Mouse (Mus musculus): Measurements from ENCODE around the gene Smg6. TPM values are rescaled to one million over a fixed set of nuclear protein-coding genes. Genes with fewer than 3 reads are reported as not detected.

Smg6 gene
- total RNA-seq, 2 experiments from 2014 or later: 24.1 to 25.3 TPM

DNA sequence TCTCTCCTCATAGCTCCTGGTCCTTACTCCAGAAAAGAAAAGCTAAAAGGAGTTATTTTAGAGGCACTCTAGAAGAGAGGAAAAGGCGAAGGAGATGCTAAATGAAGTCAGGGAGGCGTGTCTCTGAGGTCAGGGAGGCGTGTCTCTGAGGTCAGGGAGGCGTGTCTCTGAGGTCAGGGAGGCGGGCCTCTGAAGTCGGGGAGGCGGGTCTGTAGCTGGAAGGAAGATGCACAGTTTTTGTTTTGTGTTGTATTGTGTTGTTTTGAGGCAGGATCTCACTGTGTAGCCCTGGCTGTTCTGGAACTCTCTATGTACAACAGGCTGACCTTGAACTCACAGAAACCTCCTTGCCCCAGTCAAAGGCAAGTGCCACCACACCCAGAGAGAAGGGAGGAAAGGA is 272.3 kb downstream of the Smg6 start:
- intact Hi-C loops (cut with DNase I): no loop called here
- DNase-seq: no peak

DNA sequence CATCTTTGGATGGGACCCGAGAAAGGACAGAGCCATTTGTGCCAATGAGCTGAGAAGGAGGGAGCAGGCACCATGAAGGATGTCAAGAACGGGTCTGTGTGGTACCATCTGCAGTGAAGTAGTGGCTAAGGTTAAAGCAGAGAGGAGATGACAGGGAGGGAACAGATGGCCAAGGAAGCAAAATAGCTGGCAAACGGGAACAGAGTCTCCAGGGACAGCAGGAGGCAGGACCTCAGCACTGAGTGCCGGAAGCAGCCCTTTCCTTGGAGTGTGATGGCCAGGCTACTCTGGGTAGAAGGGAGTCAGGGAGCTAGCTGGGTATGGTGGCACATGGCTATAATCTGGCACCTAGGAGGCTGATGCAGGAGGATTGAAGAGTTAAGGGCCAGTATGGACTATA is 273.2 kb downstream of the Smg6 start:
- no peak for DNase-seq
- intact Hi-C loops (cut with DNase I): no loop called here

DNA sequence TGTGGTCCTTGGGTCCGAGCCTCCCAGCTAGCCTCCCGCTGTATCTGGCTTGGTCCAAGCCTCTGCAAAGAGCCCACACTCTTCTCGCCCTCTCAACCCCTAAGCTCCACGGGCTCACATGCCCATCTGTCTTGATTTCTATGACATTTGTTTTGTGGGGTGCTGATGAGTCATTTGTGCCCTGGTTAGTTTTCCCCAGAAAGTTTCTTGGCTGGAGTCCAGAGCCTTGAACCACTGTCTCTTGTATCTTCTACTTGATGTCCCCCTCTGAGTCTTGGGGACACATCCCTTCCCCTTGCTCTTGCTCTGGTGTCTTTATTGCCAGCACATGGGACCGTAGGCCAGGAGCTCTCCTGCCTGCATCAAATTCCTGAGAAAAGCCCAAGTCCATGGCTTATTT is 274.3 kb downstream of the Smg6 start:
- intact Hi-C loops (cut with DNase I): no loop called here
- DNase-seq: no peak

- intact Hi-C loops (cut with DNase I): no loop called here
- DNase-seq: no peak
These were observed 275.3 kb downstream of the Smg6 start for GRCm38 (mm10) chr11:75200935-75201334.

DNA sequence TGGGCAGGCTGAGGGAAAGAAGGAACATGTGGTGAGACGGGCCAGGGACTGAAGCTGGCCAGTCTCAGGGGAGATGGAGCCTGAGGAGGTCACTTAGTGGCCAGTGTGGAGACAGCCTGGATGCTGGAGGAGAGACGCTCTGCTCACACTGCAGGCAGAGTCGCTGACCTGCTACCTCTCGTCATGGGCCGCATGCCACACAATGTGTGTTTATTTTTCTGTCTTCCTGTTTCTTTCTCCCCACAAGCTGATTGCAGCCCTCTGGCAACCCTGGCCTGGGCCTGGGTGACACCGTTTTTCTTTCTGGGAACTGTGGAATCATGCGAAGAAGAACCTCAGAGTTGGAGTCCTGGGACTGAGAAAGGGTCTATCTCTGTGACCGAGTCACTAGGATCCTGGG is 276.1 kb downstream of the Smg6 start:
- DNase-seq: no peak
- intact Hi-C loops (cut with DNase I): no loop called here

- intact Hi-C loops (cut with DNase I): no loop called here
- no peak for DNase-seq
These were observed 278.3 kb downstream of the Smg6 start for GRCm38 (mm10) chr11:75203926-75204325.

- intact Hi-C loops (cut with DNase I): no loop called here
These were observed 278.8 kb downstream of the Smg6 start for GRCm38 (mm10) chr11:75204472-75204871.

GRCm38 (mm10) chr11:75206347-75206746 is 280.7 kb downstream of the Smg6 start:
- no peak for DNase-seq
- intact Hi-C loops (cut with DNase I): no loop called here

More at GRCm38 (mm10) chr11:75204472-75204871, 278.8 kb downstream of the Smg6 start:
- no peak for DNase-seq

DNA sequence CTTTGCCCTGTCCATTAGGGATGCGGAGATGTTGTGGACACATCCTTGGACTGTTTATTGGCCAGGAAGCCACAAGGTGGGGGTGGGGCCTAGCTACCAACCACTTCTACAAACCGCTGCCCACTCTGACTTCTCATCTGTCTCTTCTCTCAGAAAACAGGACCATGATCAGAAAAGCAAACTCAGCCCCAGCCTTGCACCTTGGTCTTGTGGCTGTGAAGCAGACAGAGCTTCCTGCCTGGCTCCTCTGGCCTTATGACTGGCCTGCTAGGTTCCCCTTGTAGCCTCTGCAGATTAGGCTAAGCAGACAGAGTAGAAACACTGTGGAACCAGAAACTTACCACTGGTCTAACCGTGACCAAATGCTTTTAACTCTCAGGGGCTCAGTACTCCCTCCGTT is 283.7 kb downstream of the Smg6 start:
- intact Hi-C loops (cut with DNase I): no loop called here
- DNase-seq: no peak

- no peak for DNase-seq
- intact Hi-C loops (cut with DNase I): no loop called here
These were observed 284.5 kb downstream of the Smg6 start for GRCm38 (mm10) chr11:75210093-75210492.

- DNase-seq: no peak
- intact Hi-C loops (cut with DNase I): no loop called here
These were observed 285.1 kb downstream of the Smg6 start for GRCm38 (mm10) chr11:75210755-75211154.

GRCm38 (mm10) chr11:75212031-75212667 is 286.5 kb downstream of the Smg6 start:
- DNase-seq: peak; percentile 71 to 78
- intact Hi-C loops (cut with DNase I): no loop called here

- intact Hi-C loops (cut with DNase I): no loop called here
- peak; percentile 38 to 39 for DNase-seq
These were observed 287.3 kb downstream of the Smg6 start for GRCm38 (mm10) chr11:75212876-75213275.

DNA sequence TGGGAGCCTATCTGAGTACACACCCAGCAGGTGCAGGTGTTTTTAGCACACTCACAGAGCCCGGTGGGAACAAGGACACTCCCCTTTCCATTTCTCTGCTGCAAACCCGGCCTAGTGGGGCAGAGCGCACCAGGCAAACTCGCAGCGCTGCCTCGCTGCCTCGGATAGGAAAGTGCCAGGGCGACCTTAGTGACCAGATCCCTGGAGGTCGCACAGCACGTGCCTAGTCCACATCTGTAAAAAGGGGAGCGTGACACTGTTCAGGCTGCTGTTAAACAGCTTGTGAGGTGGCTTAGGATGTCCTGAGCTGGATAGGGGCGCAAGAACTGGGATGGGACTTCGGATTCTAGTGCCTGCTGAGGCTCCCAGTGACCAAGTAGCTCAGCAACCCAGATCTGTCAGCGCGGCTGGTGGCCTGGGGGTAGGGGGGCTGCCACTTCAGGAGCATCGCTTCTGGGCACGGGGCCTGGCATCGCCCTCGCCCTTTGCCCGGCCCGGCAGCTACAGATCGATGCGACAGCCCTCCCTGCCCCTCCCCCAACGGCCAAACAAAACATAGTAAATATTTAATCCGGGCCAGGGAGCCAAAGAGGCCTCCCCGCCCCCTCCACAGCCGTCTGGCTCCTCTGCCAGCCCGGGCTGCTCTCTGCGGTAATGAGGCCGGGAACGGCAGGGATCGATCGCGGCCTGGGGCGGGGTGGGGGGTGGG is 287.9 kb downstream of the Smg6 start:
- intact Hi-C loops (cut with DNase I): no loop called here
- DNase-seq: peak; percentile 56 to 64

Small RNAs within 50 kb of the gene (microRNA-seq; reads per million reads assigned to microRNA genes)
- gene Mir132 (483 to 1,273 reads per million in 2 experiments), gene Mir212 (18.0 to 32.0 reads per million in 2 experiments)

Other genes with a start within 250 kb of the Smg6 start
- gene Pafah1b1, start 201.2 kb upstream of the Smg6 start, total RNA-seq (2021): 100 to 1,000 TPM; 236 to 281 TPM
- 10 to 100 TPM in 1 of 2 experiments, 1 to 10 TPM in 1; 9.9 to 14.7 TPM for gene Mettl16, start 155.0 kb upstream of the Smg6 start, total RNA-seq (2021)
- 10 to 100 TPM; 12.1 to 14.6 TPM for gene Mnt, start 94.9 kb upstream of the Smg6 start, total RNA-seq (2021)
- 10 to 100 TPM; 12.2 to 12.9 TPM for gene Sgsm2, start 28.8 kb upstream of the Smg6 start, total RNA-seq (2021)
- 10 to 100 TPM; 17.1 to 20.1 TPM for gene Tsr1, start 27.8 kb upstream of the Smg6 start, total RNA-seq (2021)
- 10 to 100 TPM; 33.2 to 34.5 TPM for gene Srr, start 125 bp downstream of the Smg6 start, total RNA-seq (2021)
- 10 to 100 TPM; 36.3 to 48.5 TPM for gene Hic1, start 243.7 kb downstream of the Smg6 start, total RNA-seq (2021)

Measured in heart, postnatal 10 days (tissue).